Comparison of ENCODE assay signal across 38 mouse cellular contexts in the genomic region with DNA sequence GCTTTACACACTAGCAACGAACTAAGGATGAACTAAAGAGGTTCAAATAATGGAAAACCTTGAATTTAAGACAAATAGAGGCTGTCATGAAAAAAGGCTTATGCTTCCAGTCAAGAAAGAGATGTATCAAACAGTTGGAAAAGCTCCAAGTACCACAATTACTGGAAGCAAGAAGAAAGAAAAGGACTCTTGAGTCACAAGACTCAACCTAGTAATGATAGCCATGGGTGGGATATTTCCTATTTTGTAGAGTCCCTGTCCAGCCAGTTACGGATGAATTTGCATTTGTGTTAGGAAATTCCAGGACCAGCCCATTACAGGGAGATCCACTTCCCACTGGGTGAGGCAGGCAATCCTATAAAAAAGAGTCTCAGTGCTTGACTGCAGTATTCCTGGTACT. TPM values are rescaled to one million over a fixed set of nuclear protein-coding genes. Genes with fewer than 3 reads are reported as not detected.
"Had no signal": no experiment of that assay in that cellular context is flagged by ENCODE, and none has a peak within 500 bp of the region (broad histone marks: within the 10 kb centered on the region; RNA-seq: fewer than 3 reads in every experiment).

A gene (plus strand): TSS at position 301 of the 400 bp plus-strand sequence.

- H3K9me3 ChIP-seq: embryonic facial prominence, embryonic 10.5 days; embryonic facial prominence, embryonic 12.5 days; embryonic facial prominence, embryonic 13.5 days; embryonic facial prominence, embryonic 15.5 days; forebrain, embryonic 10.5 days; forebrain, embryonic 12.5 days; forebrain, embryonic 13.5 days; heart, embryonic 10.5 days had no signal

- H3K36me3 ChIP-seq: embryonic facial prominence, embryonic 10.5 days; embryonic facial prominence, embryonic 12.5 days; embryonic facial prominence, embryonic 13.5 days; embryonic facial prominence, embryonic 15.5 days; forebrain, embryonic 10.5 days; forebrain, embryonic 12.5 days; heart, embryonic 10.5 days had no signal

- H3K27ac ChIP-seq: embryonic facial prominence, embryonic 10.5 days; embryonic facial prominence, embryonic 12.5 days; embryonic facial prominence, embryonic 13.5 days; embryonic facial prominence, embryonic 15.5 days; forebrain, embryonic 10.5 days; forebrain, embryonic 12.5 days; forebrain, embryonic 13.5 days; gastrocnemius, adult 2 months; heart, adult 2 months; heart, embryonic 10.5 days had no signal

- H3K9ac ChIP-seq: embryonic facial prominence, embryonic 12.5 days; embryonic facial prominence, embryonic 13.5 days; embryonic facial prominence, embryonic 15.5 days; forebrain, embryonic 12.5 days; forebrain, embryonic 13.5 days; forebrain, postnatal 0 days had no signal

- H3K4me3 ChIP-seq: embryonic facial prominence, embryonic 10.5 days; embryonic facial prominence, embryonic 12.5 days; embryonic facial prominence, embryonic 13.5 days; embryonic facial prominence, embryonic 15.5 days; erythroblast, embryonic 14.5 days; forebrain, embryonic 10.5 days; forebrain, embryonic 12.5 days; forebrain, embryonic 13.5 days; gastrocnemius, adult 2 months; heart, adult 2 months; heart, embryonic 10.5 days had no signal

- H3K4me2 ChIP-seq: embryonic facial prominence, embryonic 12.5 days; embryonic facial prominence, embryonic 13.5 days; embryonic facial prominence, embryonic 15.5 days; forebrain, embryonic 12.5 days; forebrain, embryonic 13.5 days had no signal

- DNase-seq: cerebellum, adult 9-11 months; cerebellum, postnatal 10 days; cerebellum, postnatal 14 days; cerebellum, postnatal 25 days; cerebellum, postnatal 36 days; embryo, embryonic 11 days; forebrain, postnatal 0 days; gastrocnemius, adult 2 months; gastrocnemius, postnatal 10 days; gastrocnemius, postnatal 14 days; gastrocnemius, postnatal 25 days; gastrocnemius, postnatal 36 days; heart, adult 11 months; heart, adult 18-20 months; heart, adult 2 months had no signal

- H3K27me3 ChIP-seq: embryonic facial prominence, embryonic 12.5 days; embryonic facial prominence, embryonic 13.5 days; embryonic facial prominence, embryonic 15.5 days; forebrain, embryonic 12.5 days; forebrain, embryonic 13.5 days had no signal

- ATAC-seq: forebrain, embryonic 13.5 days; forebrain, embryonic 14.5 days; forebrain, embryonic 16.5 days; forebrain, postnatal 0 days had no signal

- H3K4me1 ChIP-seq: embryonic facial prominence, embryonic 10.5 days; embryonic facial prominence, embryonic 12.5 days; embryonic facial prominence, embryonic 13.5 days; embryonic facial prominence, embryonic 15.5 days; forebrain, embryonic 10.5 days; forebrain, embryonic 12.5 days; forebrain, embryonic 13.5 days; heart, embryonic 10.5 days had no signal

RNA-seq across cellular contexts. Expression of the gene that starts here (rescaled TPM):
- total RNA-seq: common myeloid progenitor, adult 5-6 weeks; forebrain, postnatal 0 days; gastrocnemius, adult 18-20 months; gastrocnemius, adult 2 months; gastrocnemius, adult 8-10 months; gastrocnemius, postnatal 10 days; gastrocnemius, postnatal 14 days; gastrocnemius, postnatal 25 days; gastrocnemius, postnatal 36 days; gastrocnemius, postnatal 4 days; granulocyte monocyte progenitor cell, adult 5-6 weeks; heart, adult 18-20 months; heart, adult 2 months; heart, adult 8-10 months had no signal
- polyA plus RNA-seq: cortical plate, adult 2 months; embryonic facial prominence, embryonic 10.5 days; embryonic facial prominence, embryonic 11.5 days; embryonic facial prominence, embryonic 12.5 days; embryonic facial prominence, embryonic 13.5 days; embryonic facial prominence, embryonic 14.5 days; erythroblast, embryonic 14.5 days; forebrain, embryonic 10.5 days; forebrain, embryonic 11.5 days; forebrain, embryonic 12.5 days; forebrain, embryonic 13.5 days; forebrain, embryonic 14.5 days; forebrain, embryonic 16.5 days; forebrain, postnatal 0 days; frontal cortex, adult 2 months; gonadal fat pad, adult 2 months; heart, adult 2 months; heart, embryonic 10.5 days had no signal
